ENCODE assay signal across 8 mouse cellular contexts in the genomic region with DNA sequence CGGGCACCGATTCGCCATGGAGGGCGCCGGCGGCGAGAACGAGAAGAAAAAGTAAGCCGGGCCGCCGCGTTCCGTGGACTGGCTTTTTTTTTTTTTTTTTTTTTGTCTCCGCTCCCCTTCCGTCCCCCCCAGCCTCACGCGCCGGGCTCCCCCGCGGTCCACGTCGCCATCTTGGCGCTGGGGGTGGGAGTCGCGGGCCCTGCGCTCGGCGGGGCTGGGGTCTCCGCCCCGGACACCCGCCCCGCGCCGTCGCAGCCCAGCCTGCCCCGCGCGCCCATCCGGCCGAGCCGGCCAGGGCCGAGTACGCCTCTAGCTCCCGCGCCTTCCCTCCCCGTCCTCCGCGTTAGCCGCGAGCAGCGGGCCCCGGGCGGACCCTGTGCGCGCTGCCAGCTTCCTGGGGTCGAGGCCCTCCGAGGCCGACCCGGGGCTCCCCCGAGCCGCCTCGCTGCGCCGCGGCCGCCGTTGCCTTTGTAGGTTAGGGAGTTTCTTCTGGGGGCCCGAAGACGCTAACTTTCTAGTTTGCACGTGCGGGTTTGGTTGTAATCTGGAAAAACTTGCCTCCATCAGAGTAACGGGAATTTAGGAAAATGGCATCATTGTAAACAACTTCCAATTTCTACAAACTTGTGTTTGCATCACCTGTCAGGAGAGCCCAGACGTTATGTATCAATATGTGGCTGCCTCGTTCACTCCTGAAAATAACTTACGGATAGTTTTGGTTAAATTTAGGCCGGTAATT. TPM values are rescaled to one million over a fixed set of nuclear protein-coding genes. Genes with fewer than 3 reads are reported as not detected.
A peak's percentile ranks its signal among the peaks of the same experiment; 100 is the strongest.
DNase-seq lines count a peak whose midpoint lies in the region; ATAC-seq and TF ChIP-seq lines count a peak whose summit lies in the region.

No protein-coding gene starts in this region.

- no peaks in the 10 kb centered on the region for H3K27me3 ChIP-seq in forebrain, embryonic 10.5 days (ENCODE audit: poor library complexity, severe bottlenecking)
- H3K27me3 ChIP-seq in heart, embryonic 14.5 days (ENCODE audit: control insufficient read depth, insufficient read depth, low read length): no peaks in the 10 kb centered on the region
- H3K27me3 ChIP-seq in liver, embryonic 14.5 days (ENCODE audit: control insufficient read depth, insufficient read depth, low read length): no peaks in the 10 kb centered on the region
- H3K27me3 ChIP-seq in stomach, postnatal 0 days (ENCODE audit: control insufficient read depth, insufficient read depth, low read length): no peaks in the 10 kb centered on the region

- ATAC-seq in heart, embryonic 14.5 days (ENCODE audit: insufficient number of reproducible peaks, insufficient read depth, low FRiP score, low read depth): peak; percentile 55
- peak; percentile 25 for ATAC-seq in liver, embryonic 14.5 days (ENCODE audit: insufficient read depth)
- peak; percentile 36 for ATAC-seq in stomach, postnatal 0 days (ENCODE audit: low FRiP score, low TSS enrichment)

- DNase-seq in CD4-positive helper T cell, adult 2 months (ENCODE audit: low read depth, low spot score): peak; percentile 79
- DNase-seq in brain, embryonic 14.5 days (ENCODE audit: low read depth): peak; percentile 76
- DNase-seq in forebrain, embryonic 10.5 days (ENCODE audit: extremely low spot score, low spot score): peak; percentile 69
- peak; percentile 81 for DNase-seq in kidney, postnatal 14 days
- DNase-seq in liver, embryonic 14.5 days (ENCODE audit: low read depth in 3 of 3, low spot score in 3 of 3): peak in 2 of 3 experiments; percentile 2 to 18
- peak; percentile 81 for DNase-seq in neural tube, embryonic 10.5 days (ENCODE audit: extremely low spot score, low spot score)
- DNase-seq in stomach, postnatal 0 days (ENCODE audit: low spot score): peak; percentile 61

- H3K4me2 ChIP-seq in heart, embryonic 14.5 days (ENCODE audit: low read length): peak overlapping the region; percentile 64
- peak overlapping the region; percentile 90 for H3K4me2 ChIP-seq in liver, embryonic 14.5 days (ENCODE audit: low read depth)
- H3K4me2 ChIP-seq in stomach, postnatal 0 days (replicated peaks; ENCODE audit: low read depth): peak overlapping the region; percentile 74

- H3K4me1 ChIP-seq in forebrain, embryonic 10.5 days: peaks cover 28% of the 10 kb centered on the region
- peaks cover 3 to 15% of the 10 kb centered on the region in 2 experiments for H3K4me1 ChIP-seq in heart, embryonic 14.5 days (ENCODE audit: control insufficient read depth in 2 of 2, insufficient read depth in 2 of 2, low read length in 2 of 2)
- H3K4me1 ChIP-seq in liver, embryonic 14.5 days (replicated peaks; ENCODE audit: control insufficient read depth in 2 of 2, insufficient read depth in 2 of 2, low read length in 1 of 2): peaks cover 4% of the 10 kb centered on the region in 2 experiments; a peak in 3 of 4 replicates
- H3K4me1 ChIP-seq in stomach, postnatal 0 days (replicated peaks; ENCODE audit: control insufficient read depth, insufficient read depth): no peaks in the 10 kb centered on the region

- no peak for TF ChIP-seq CTCF in brain, embryonic 14.5 days (IDR thresholded peaks at IDR 0.05; ENCODE audit: borderline replicate concordance, extremely low read depth, insufficient read depth, insufficient read length)
- no peak for TF ChIP-seq CTCF in liver, embryonic 14.5 days (IDR thresholded peaks at IDR 0.05; ENCODE audit: low read depth)
- no peak for TF ChIP-seq CTCF in stomach, postnatal 0 days (IDR thresholded peaks at IDR 0.05; ENCODE audit: low read depth)

- no peak for TF ChIP-seq EP300 in liver, embryonic 14.5 days (IDR thresholded peaks at IDR 0.05; ENCODE audit: low read depth)
- no peak for TF ChIP-seq EP300 in stomach, postnatal 0 days (optimal IDR thresholded peaks at IDR 0.05)

- peak overlapping the region; percentile 84 for H3K4me3 ChIP-seq in forebrain, embryonic 10.5 days
- H3K4me3 ChIP-seq in heart, embryonic 14.5 days (ENCODE audit: control insufficient read depth in 1 of 2, insufficient read depth in 1 of 2, low read depth in 1 of 2, low read length in 2 of 2): peak overlapping the region; percentile 70 to 97
- H3K4me3 ChIP-seq in liver, embryonic 14.5 days (ENCODE audit: insufficient read depth in 1 of 2, low read depth in 2 of 2, low read length in 2 of 2): peak overlapping the region; percentile 79 to 84
- H3K4me3 ChIP-seq in stomach, postnatal 0 days (ENCODE audit: low read depth, low read length): peak overlapping the region; percentile 100

- WGBS in forebrain, embryonic 10.5 days: under 1% methylated on average over 76 of the region's 76 CpGs
- under 1% methylated on average over 66 of the region's 76 CpGs for WGBS in heart, embryonic 14.5 days
- WGBS in liver, embryonic 14.5 days (ENCODE audit: insufficient replicate concordance): under 1% methylated on average over 72 of the region's 76 CpGs
- under 1% methylated on average over 56 of the region's 76 CpGs for WGBS in stomach, postnatal 0 days

- H3K9me3 ChIP-seq in forebrain, embryonic 10.5 days: no peaks in the 10 kb centered on the region
- H3K9me3 ChIP-seq in heart, embryonic 14.5 days (ENCODE audit: control insufficient read depth, low read length): no peaks in the 10 kb centered on the region
- no peaks in the 10 kb centered on the region for H3K9me3 ChIP-seq in liver, embryonic 14.5 days (ENCODE audit: control insufficient read depth, low read length)
- H3K9me3 ChIP-seq in stomach, postnatal 0 days (ENCODE audit: control insufficient read depth, low read length): no peaks in the 10 kb centered on the region

- 0 out of 2 replicates have a peak, but pooled peaks have one; percentile 11 for TF ChIP-seq POLR2A in brain, embryonic 14.5 days (IDR thresholded peaks at IDR 0.05; ENCODE audit: borderline replicate concordance, extremely low read depth, insufficient read depth, insufficient read length, poor library complexity, severe bottlenecking)

- peak overlapping the region; percentile 100 for H3K9ac ChIP-seq in heart, embryonic 14.5 days (ENCODE audit: low read length)
- peak overlapping the region; percentile 96 for H3K9ac ChIP-seq in liver, embryonic 14.5 days (replicated peaks)
- peak overlapping the region; percentile 99 for H3K9ac ChIP-seq in stomach, postnatal 0 days (ENCODE audit: low read length)

- H3K36me3 ChIP-seq in forebrain, embryonic 10.5 days (replicated peaks): no peaks in the 10 kb centered on the region
- no peaks in the 10 kb centered on the region for H3K36me3 ChIP-seq in heart, embryonic 14.5 days (ENCODE audit: control insufficient read depth, insufficient read depth, low read length)
- H3K36me3 ChIP-seq in liver, embryonic 14.5 days (replicated peaks; ENCODE audit: control insufficient read depth, insufficient read depth, low read depth): no peaks in the 10 kb centered on the region
- no peaks in the 10 kb centered on the region for H3K36me3 ChIP-seq in stomach, postnatal 0 days (ENCODE audit: control insufficient read depth, insufficient read depth, low read length)

- peak overlapping the region; percentile 99 for H3K27ac ChIP-seq in forebrain, embryonic 10.5 days
- H3K27ac ChIP-seq in heart, embryonic 14.5 days (replicated peaks in 1 of 2; ENCODE audit: control insufficient read depth in 1 of 2, insufficient read depth in 1 of 2, low read depth in 2 of 2, low read length in 2 of 2): peak overlapping the region; percentile 98 to 100
- peak overlapping the region; percentile 43 for H3K27ac ChIP-seq in liver, embryonic 14.5 days
- peak overlapping the region; percentile 98 for H3K27ac ChIP-seq in stomach, postnatal 0 days (replicated peaks)

RNA-seq across cellular contexts. Expression of a gene that starts 7.3 kb away (rescaled TPM):
- 69.2 and 73.1 TPM in 2 replicates for polyA plus RNA-seq in brain, embryonic 14.5 days (2012; rRNA removed)
- 80.7 and 86.3 TPM in 2 replicates for polyA plus RNA-seq in forebrain, embryonic 10.5 days (2016; fragmentation: Nextera tagmentation; extraction: Ambion mirVana)
- 174 and 177 TPM in 2 replicates for polyA plus RNA-seq in heart, embryonic 14.5 days (2014; fragmentation: Nextera tagmentation; extraction: Ambion mirVana)
- polyA plus RNA-seq in liver, embryonic 14.5 days (2012; rRNA removed): 6.5 and 8.2 TPM in 2 replicates
- 15.0 and 16.9 TPM in 2 replicates for polyA plus RNA-seq in liver, embryonic 14.5 days (2014; fragmentation: Nextera tagmentation; extraction: Ambion mirVana)
- polyA plus RNA-seq in stomach, postnatal 0 days (2015; fragmentation: Nextera tagmentation; extraction: Ambion mirVana): 30.0 and 30.4 TPM in 2 replicates

RNA-seq across cellular contexts. Expression of a gene that starts 29.0 kb away (rescaled TPM):
- polyA plus RNA-seq in brain, embryonic 14.5 days (2012; rRNA removed): not detected in 2 replicates
- polyA plus RNA-seq in forebrain, embryonic 10.5 days (2016; fragmentation: Nextera tagmentation; extraction: Ambion mirVana): 14.0 and 16.6 TPM in 2 replicates
- polyA plus RNA-seq in heart, embryonic 14.5 days (2014; fragmentation: Nextera tagmentation; extraction: Ambion mirVana): 10.8 and 13.1 TPM in 2 replicates
- not detected in 2 replicates for polyA plus RNA-seq in liver, embryonic 14.5 days (2012; rRNA removed)
- 1.8 and 3.2 TPM in 2 replicates for polyA plus RNA-seq in liver, embryonic 14.5 days (2014; fragmentation: Nextera tagmentation; extraction: Ambion mirVana)
- 5.7 and 7.0 TPM in 2 replicates for polyA plus RNA-seq in stomach, postnatal 0 days (2015; fragmentation: Nextera tagmentation; extraction: Ambion mirVana)

RNA-seq across cellular contexts. Expression of a gene that starts 55.8 kb away (rescaled TPM):
- polyA plus RNA-seq in brain, embryonic 14.5 days (2012; rRNA removed): 33.4 and 34.1 TPM in 2 replicates
- polyA plus RNA-seq in forebrain, embryonic 10.5 days (2016; fragmentation: Nextera tagmentation; extraction: Ambion mirVana): 23.3 and 23.9 TPM in 2 replicates
- 16.7 and 18.0 TPM in 2 replicates for polyA plus RNA-seq in heart, embryonic 14.5 days (2014; fragmentation: Nextera tagmentation; extraction: Ambion mirVana)
- 1.8 and 3.3 TPM in 2 replicates for polyA plus RNA-seq in liver, embryonic 14.5 days (2012; rRNA removed)
- polyA plus RNA-seq in liver, embryonic 14.5 days (2014; fragmentation: Nextera tagmentation; extraction: Ambion mirVana): 3.5 and 5.8 TPM in 2 replicates
- 8.9 and 9.4 TPM in 2 replicates for polyA plus RNA-seq in stomach, postnatal 0 days (2015; fragmentation: Nextera tagmentation; extraction: Ambion mirVana)

Comparison
In these comparisons a context has a peak if more than half of its experiments do, and no peak if none do; other contexts are left out.
1. Peak in every context shown above with its lines: DNase-seq, ATAC-seq, H3K4me3 ChIP-seq and H3K27ac ChIP-seq.
2. DNase-seq: peak in every context shown above with its lines; median percentile 81 in kidney, postnatal 14 days; 81 in neural tube, embryonic 10.5 days; 79 in CD4-positive helper T cell, adult 2 months; 76 in brain, embryonic 14.5 days; 69 in forebrain, embryonic 10.5 days; 61 in stomach, postnatal 0 days; 10 in liver, embryonic 14.5 days.
3. H3K27ac ChIP-seq: peak in every context shown above with its lines; median percentile 99 in forebrain, embryonic 10.5 days; 99 in heart, embryonic 14.5 days; 98 in stomach, postnatal 0 days; 43 in liver, embryonic 14.5 days.